Mouse (Mus musculus): ENCODE data around the gene Stard7. TPM values are rescaled to one million over a fixed set of nuclear protein-coding genes. Genes with fewer than 3 reads are reported as not detected.
"Not testable (repeated sequence)": the region's sequence is repeated elsewhere in the genome, so short reads cannot be mapped to it uniquely, and the experiment has no call there.

The Stard7 gene
- polyA plus RNA-seq, 1 experiment from 2014 or later = 88.7 TPM

GRCm38 (mm10) chr2:127262480-127262879, 7.5 kb upstream of the Stard7 start:
- Histone ChIP-seq H3K9me3 (ENCODE audit: low read depth, low read length) (no peaks in the 10 kb centered on the region), H3K4me2 (no peak overlapping the region), H3K36me3 (ENCODE audit: insufficient read depth) (peaks cover 23% of the 10 kb centered on the region), H3K4me3 (ENCODE audit: low read depth, low read length) (no peak overlapping the region), H3K27me3 (ENCODE audit: insufficient read depth, low read length) (no peaks in the 10 kb centered on the region), H3K27ac (ENCODE audit: low read depth) (no peak overlapping the region), H3K9ac (no peak overlapping the region), H3K4me1 (ENCODE audit: insufficient read depth) (no peaks in the 10 kb centered on the region)
- DNase-seq = no peak
- ATAC-seq (ENCODE audit: insufficient read depth) = no peak
- TF ChIP-seq CTCF (IDR thresholded peaks at IDR 0.05; ENCODE audit: low read depth) = no peak

- H3K27me3 ChIP-seq (ENCODE audit: insufficient read depth, low read length) = no peaks in the 10 kb centered on the region
- H3K9me3 ChIP-seq (ENCODE audit: low read depth, low read length) = no peaks in the 10 kb centered on the region
- H3K36me3 ChIP-seq (ENCODE audit: insufficient read depth) = 0 out of 2 replicates have a peak, but pooled peaks cover 7% of the 10 kb centered on the region
- 48% methylated on average over 4 of the region's 4 CpGs for WGBS
- no peak overlapping the region for H3K4me2 ChIP-seq
- ATAC-seq (ENCODE audit: insufficient read depth) (no peak), DNase-seq (no peak)
- TF ChIP-seq CTCF (IDR thresholded peaks at IDR 0.05; ENCODE audit: low read depth) = no peak
- no peak overlapping the region for H3K27ac ChIP-seq (ENCODE audit: low read depth)
- H3K9ac ChIP-seq = no peak overlapping the region
- H3K4me3 ChIP-seq (ENCODE audit: low read depth, low read length) = no peak overlapping the region
- no peaks in the 10 kb centered on the region for H3K4me1 ChIP-seq (ENCODE audit: insufficient read depth)
These were observed 2.2 kb upstream of the Stard7 start for GRCm38 (mm10) chr2:127267854-127268253.

GRCm38 (mm10) chr2:127270300-127271041, 453 bp downstream of the Stard7 start:
- H3K4me1 ChIP-seq (ENCODE audit: insufficient read depth) = no peaks in the 10 kb centered on the region
- peak overlapping the region; percentile 98 for H3K4me3 ChIP-seq (ENCODE audit: low read depth, low read length)
- no peaks in the 10 kb centered on the region for H3K9me3 ChIP-seq (ENCODE audit: low read depth, low read length)
- H3K4me2 ChIP-seq = peak overlapping the region; percentile 71
- peak overlapping the region; percentile 96 for H3K27ac ChIP-seq (ENCODE audit: low read depth)
- peak; percentile 97 for ATAC-seq (ENCODE audit: insufficient read depth)
- peak; percentile 93 for DNase-seq
- no peak for TF ChIP-seq CTCF (IDR thresholded peaks at IDR 0.05; ENCODE audit: low read depth)
- WGBS = under 1% methylated on average over 66 of the region's 75 CpGs
- H3K36me3 ChIP-seq (ENCODE audit: insufficient read depth) = 0 out of 2 replicates have a peak, but pooled peaks cover 7% of the 10 kb centered on the region
- H3K9ac ChIP-seq = peak overlapping the region; percentile 90
- no peaks in the 10 kb centered on the region for H3K27me3 ChIP-seq (ENCODE audit: insufficient read depth, low read length)

- H3K9ac ChIP-seq = peak overlapping the region; percentile 90
- DNase-seq (peak; percentile 69), ATAC-seq (ENCODE audit: insufficient read depth) (no peak)
- H3K27me3 ChIP-seq (ENCODE audit: insufficient read depth, low read length) = no peaks in the 10 kb centered on the region
- H3K36me3 ChIP-seq (ENCODE audit: insufficient read depth) = 0 out of 2 replicates have a peak, but pooled peaks cover 7% of the 10 kb centered on the region
- H3K27ac ChIP-seq (ENCODE audit: low read depth) = peak overlapping the region; percentile 96; the same call in 1 of the 2 replicates
- peak overlapping the region; percentile 98 for H3K4me3 ChIP-seq (ENCODE audit: low read depth, low read length)
- TF ChIP-seq CTCF (IDR thresholded peaks at IDR 0.05; ENCODE audit: low read depth) = no peak
- H3K9me3 ChIP-seq (ENCODE audit: low read depth, low read length) = no peaks in the 10 kb centered on the region
- WGBS = 4% methylated on average over 8 of the region's 8 CpGs
- peak overlapping the region; percentile 71 for H3K4me2 ChIP-seq
- H3K4me1 ChIP-seq (ENCODE audit: insufficient read depth) = no peaks in the 10 kb centered on the region
These were observed 1.1 kb downstream of the Stard7 start for GRCm38 (mm10) chr2:127271042-127271515.

- not testable (repeated sequence) for H3K27me3 ChIP-seq (ENCODE audit: insufficient read depth, low read length); H3K4me3 ChIP-seq (ENCODE audit: low read depth, low read length); H3K36me3 ChIP-seq (ENCODE audit: insufficient read depth); H3K4me1 ChIP-seq (ENCODE audit: insufficient read depth); DNase-seq; H3K27ac ChIP-seq (ENCODE audit: low read depth); H3K9ac ChIP-seq; ATAC-seq (ENCODE audit: insufficient read depth); H3K9me3 ChIP-seq (ENCODE audit: low read depth, low read length)
- 86% methylated on average over 4 of the region's 4 CpGs for WGBS
- H3K4me2 ChIP-seq = peak overlapping the region; percentile 71
These were observed 2.0 kb downstream of the Stard7 start for GRCm38 (mm10) chr2:127272049-127272448.

- 94% methylated on average over 3 of the region's 3 CpGs for WGBS
- Histone ChIP-seq H3K27ac (ENCODE audit: low read depth) (no peak overlapping the region), H3K9ac (no peak overlapping the region), H3K9me3 (ENCODE audit: low read depth, low read length) (no peaks in the 10 kb centered on the region), H3K4me2 (no peak overlapping the region), H3K36me3 (ENCODE audit: insufficient read depth) (0 out of 2 replicates have a peak, but pooled peaks cover 7% of the 10 kb centered on the region), H3K4me1 (ENCODE audit: insufficient read depth) (no peaks in the 10 kb centered on the region), H3K4me3 (ENCODE audit: low read depth, low read length) (no peak overlapping the region), H3K27me3 (ENCODE audit: insufficient read depth, low read length) (no peaks in the 10 kb centered on the region)
- no peak for TF ChIP-seq CTCF (IDR thresholded peaks at IDR 0.05; ENCODE audit: low read depth)
- DNase-seq (no peak), ATAC-seq (ENCODE audit: insufficient read depth) (no peak)
These were observed 2.8 kb downstream of the Stard7 start for GRCm38 (mm10) chr2:127272806-127273205.

DNA sequence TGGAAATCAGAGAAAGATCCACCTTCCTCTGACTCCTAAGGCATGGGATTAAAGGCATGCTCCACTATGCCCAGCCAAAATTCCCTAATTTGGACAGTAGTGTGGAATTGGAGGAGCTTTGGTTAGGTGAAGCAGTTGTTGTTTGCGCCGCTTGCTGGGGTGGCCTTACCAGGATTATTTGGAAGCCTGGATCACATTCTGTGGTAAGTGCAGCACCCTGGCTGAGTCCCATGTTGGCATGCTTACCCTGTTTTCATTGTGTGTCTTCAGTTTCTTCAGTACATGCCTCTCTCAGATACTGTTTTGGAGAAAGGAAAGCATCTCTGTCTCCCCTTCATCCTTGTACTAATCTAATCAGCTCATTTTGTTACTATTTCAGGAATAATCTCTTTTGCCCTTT, 4.6 kb downstream of the Stard7 start:
- ATAC-seq (ENCODE audit: insufficient read depth) = no peak
- no peak overlapping the region for H3K4me3 ChIP-seq (ENCODE audit: low read depth, low read length)
- DNase-seq = no peak
- H3K4me1 ChIP-seq (ENCODE audit: insufficient read depth) = no peaks in the 10 kb centered on the region
- H3K36me3 ChIP-seq (ENCODE audit: insufficient read depth) = 0 out of 2 replicates have a peak, but pooled peaks cover 7% of the 10 kb centered on the region
- H3K27ac ChIP-seq (ENCODE audit: low read depth) = no peak overlapping the region
- H3K9ac ChIP-seq = no peak overlapping the region
- no peak overlapping the region for H3K4me2 ChIP-seq
- no peaks in the 10 kb centered on the region for H3K9me3 ChIP-seq (ENCODE audit: low read depth, low read length)
- TF ChIP-seq CTCF (IDR thresholded peaks at IDR 0.05; ENCODE audit: low read depth) = no peak
- 89% methylated on average over 2 of the region's 2 CpGs for WGBS
- no peaks in the 10 kb centered on the region for H3K27me3 ChIP-seq (ENCODE audit: insufficient read depth, low read length)
